Mouse (Mus musculus) adrenal gland, adult 18-20 months (tissue): ENCODE results near the gene Gm5148. TPM values are rescaled to one million over a fixed set of nuclear protein-coding genes. Genes with fewer than 3 reads are reported as not detected.

ENCODE experiments used
- DNase-seq, 2 experiments: peaks; one replicate each; pipeline ENCODE4 v3.0.0; 2021 to 2022; ENCODE audit warnings: low spot score in 2 of 2
- total RNA-seq, 2 experiments: library from RNA; stranded (reverse); gene quantifications; 1 replicate in 1 of 2; 2 replicates in 1 of 2; pipeline ENCODE4 v1.2.3; 2021

Gene Gm5148
- total RNA-seq, 2 experiments from 2014 or later, result 0.30 to 1.7 TPM

DNA sequence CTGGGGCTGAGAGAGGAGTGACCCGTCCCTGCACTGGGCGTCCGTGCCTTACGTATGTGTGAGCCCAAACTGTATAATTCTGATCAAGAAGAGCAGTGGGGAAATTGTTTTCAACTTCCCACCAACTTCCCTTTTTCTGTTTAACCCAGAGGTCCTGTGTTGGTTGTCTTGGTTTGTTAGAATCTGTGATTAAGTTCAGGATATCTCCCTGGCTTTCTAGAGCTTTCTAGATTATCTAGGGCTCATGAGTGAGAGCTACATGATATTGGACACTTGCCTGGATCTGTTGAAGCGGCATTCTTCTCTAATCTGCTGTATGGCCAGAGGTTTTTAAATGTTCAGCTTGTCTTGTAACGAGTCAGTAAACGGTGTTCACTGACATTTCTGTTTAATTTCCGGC is 30.7 kb downstream of the Gm5148 start:
- DNase-seq, result no peak

DNA sequence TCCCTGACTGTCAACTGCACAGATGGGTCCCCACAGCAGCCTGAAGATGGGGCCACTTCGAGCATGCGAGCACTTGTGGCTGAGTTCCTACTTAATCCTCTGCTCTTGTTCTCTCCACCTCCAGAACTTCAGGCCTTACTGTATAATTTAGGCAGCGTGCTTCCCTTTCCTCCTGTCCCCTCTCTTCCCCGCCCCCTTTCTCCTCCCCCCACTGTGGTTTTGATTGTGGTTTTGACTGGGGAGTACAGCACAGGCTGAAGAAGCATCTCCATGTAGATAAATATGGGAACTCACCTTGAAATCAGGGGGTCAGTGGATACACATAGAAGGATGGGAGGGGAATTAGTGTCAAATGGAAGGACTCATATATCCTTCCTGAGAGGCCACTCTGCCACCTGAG is 31.3 kb downstream of the Gm5148 start:
- DNase-seq, result no peak

DNA sequence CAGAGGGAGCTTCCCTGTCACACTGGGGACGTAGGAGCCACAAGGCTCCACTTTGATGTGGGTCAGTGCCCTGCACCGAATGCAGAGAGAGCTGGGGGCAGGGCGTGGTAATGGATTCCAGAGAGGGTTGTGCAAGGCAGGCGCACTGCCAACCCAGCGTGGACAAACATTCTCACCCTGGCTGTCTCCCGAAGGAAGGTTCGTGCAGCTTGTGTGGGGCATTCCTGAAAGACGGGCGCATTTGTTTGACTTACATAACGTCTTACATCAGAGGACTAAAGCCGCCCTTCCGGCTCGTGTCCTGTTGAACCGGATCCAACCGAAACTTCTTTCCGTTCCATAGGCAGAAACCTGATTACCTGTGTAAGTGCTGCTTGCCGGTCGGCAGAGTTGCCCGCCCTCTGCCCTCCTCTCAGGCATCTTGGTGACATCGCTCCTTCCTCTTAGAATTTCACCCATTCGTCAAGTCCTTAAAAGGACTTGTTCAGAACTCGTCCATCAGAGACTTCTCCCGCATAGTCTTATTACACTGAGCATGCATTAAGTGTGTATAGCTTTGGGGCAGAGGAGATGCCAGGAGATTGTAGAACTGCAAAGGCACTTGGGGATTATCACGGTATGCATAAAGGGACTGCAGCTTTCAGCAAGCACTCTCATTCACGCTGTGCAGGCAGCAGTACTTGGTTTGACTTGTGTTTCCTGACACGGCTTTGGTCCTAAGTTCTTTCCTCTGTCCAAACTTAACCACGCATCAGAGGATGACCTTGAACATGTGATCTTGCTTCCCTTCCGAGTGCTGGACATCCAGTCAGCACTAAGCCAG is 36.9 kb downstream of the Gm5148 start:
- peak; percentile 37 to 64 for DNase-seq

- DNase-seq, result no peak
Observed at GRCm38 (mm10) chr3:37686751-37687150, 37.5 kb downstream of the Gm5148 start.

DNA sequence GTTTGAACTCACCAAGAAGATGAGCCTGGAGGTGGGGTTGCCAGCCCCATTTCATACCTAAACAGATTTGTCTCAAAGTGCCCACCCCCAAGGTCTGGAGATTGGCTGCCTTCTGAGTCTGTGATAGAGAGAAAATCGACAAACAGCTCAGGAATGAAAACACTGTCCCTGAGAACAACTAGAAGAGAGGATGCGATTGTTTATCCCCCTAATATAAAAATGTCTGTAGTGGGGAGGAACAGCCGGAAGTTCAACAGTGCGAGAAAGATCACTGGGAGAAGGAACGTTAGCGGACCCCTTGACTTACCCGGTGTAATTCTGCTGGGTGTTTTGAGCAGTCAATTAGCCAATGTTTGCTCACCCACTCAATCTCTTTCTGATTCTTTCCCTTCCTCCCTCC is 38.1 kb downstream of the Gm5148 start:
- no peak for DNase-seq

GRCm38 (mm10) chr3:37676291-37676690 is 48.0 kb downstream of the Gm5148 start:
- no peak for DNase-seq

GRCm38 (mm10) chr3:37675056-37675525 is 49.2 kb downstream of the Gm5148 start:
- no peak for DNase-seq

GRCm38 (mm10) chr3:37673513-37674261 is 50.6 kb downstream of the Gm5148 start:
- DNase-seq, result no peak

DNA sequence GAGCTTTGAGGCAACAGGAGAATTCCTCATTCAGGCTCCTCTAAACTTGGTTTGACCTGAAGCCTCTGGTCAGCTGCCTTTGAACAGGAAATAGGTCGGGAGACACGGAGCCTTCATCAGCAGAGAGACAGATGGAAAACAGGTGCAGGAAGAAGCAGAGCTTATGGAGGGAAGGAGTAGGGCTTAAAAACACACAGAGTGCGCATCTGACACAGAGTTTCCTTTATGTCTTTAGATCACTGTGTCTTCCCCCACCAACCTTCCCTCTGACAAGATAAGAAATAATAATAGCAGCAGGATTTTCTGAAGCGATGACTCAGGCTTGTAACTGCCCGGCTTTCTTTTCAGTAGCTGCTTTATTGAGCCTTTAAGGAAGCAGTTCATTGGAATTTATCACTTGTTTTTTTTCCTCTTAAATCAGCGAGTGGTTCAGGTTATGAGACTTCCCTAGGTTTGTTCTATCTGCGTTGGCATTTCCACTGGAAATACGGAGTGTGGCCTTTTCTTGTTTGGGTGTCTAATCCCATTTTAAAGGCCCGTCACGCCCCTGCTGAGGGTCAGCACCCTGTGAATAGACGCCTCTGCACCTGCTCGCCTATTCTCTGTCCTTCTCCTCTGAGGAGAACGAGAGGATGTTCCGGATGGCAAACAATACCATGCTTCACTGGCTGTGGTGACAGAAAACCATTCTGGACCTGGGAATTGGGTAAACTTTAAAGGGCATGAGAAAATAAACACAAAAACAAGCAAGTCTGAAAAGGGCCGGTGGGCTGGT is 51.8 kb downstream of the Gm5148 start:
- no peak for DNase-seq

DNA sequence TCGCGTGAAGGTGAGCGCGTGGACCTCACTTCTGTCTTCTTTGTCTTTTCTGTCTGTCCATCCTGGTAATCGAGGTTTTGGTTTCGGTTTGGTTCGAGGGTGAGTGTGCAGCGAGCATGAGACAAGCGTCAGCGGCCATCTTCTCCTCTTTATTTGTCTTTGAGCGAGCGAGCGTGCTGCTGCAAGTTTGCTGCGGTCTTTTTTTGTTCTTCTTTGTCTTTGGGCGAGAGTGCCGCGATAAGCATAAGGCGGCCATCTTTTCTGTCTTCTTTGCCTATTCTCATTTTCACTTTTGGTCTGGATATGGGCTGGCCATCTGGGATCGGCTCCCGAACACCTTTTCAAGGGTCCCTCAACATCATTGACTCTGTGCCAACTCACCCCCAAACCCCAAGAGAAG is 55.2 kb downstream of the Gm5148 start:
- DNase-seq, result no peak

DNA sequence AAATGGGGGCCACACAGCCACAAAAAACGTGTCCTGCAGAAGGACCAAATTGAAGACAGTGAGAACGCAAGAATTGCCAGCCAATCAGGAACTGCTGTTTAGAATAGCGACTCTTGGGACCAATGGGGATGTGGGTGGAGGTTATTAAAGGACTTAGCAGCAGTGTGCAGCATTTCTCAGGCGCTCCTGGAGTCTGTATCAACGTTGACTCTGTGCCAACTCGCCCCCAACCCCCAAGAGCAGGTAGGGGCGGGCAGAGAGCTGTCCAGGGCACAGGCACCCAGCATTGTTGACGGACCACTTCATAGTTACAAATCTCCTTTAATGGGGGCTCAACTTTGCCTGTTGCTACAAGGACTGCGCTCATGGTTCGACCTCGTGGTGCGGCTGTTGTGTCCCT is 55.6 kb downstream of the Gm5148 start:
- DNase-seq, result no peak

DNA sequence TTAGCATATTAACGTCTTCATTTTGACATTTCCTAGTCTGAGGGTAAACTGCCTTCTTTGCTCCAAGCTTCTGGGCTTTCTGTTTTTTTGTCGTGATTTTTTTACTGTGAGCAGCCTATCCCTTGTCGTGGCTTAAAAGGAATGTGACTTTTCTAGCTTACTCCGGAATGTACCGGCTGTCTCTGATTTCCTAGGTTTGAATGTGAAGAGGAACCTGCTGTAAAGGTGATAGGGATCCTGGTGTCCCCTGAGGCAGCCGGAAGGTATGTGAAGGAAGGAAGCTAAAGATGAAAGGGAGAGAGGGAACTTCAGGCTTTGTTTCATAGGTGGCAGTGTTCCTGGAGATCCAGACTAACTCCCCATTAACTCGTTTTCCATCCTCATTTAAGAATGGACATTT is 56.6 kb downstream of the Gm5148 start:
- no peak for DNase-seq

DNA sequence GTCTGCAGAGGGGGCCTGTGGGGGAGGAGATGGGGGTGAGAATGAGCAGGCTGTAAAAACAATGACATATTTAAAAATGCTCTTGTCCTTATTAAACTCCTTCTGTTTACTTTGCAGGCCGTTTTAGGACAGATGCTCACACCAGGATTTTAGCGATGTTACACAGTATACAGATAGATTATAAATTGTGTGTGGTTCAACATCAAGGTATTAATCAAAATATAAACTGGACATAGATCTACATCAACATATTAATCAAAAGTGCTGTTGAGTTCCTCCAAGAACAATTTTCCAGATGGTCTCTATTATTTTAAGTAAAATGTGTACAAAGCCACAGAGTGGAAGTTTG is 57.2 kb downstream of the Gm5148 start:
- DNase-seq, result no peak

- DNase-seq, result no peak
Observed at GRCm38 (mm10) chr3:37666291-37667118, 57.8 kb downstream of the Gm5148 start.

Other genes starting within 250 kb of the Gm5148 start
- 10 to 100 TPM; 20.4 to 24.4 TPM for gene Spry1, start 84.5 kb downstream of the Gm5148 start, total RNA-seq